Mouse (Mus musculus): ENCODE data around the gene Rapsn. TPM values are rescaled to one million over a fixed set of nuclear protein-coding genes. Genes with fewer than 3 reads are reported as not detected.

Gene Rapsn
- polyA plus RNA-seq, 2 experiments from 2014 or later, result 5.3 to 5.6 TPM

DNA sequence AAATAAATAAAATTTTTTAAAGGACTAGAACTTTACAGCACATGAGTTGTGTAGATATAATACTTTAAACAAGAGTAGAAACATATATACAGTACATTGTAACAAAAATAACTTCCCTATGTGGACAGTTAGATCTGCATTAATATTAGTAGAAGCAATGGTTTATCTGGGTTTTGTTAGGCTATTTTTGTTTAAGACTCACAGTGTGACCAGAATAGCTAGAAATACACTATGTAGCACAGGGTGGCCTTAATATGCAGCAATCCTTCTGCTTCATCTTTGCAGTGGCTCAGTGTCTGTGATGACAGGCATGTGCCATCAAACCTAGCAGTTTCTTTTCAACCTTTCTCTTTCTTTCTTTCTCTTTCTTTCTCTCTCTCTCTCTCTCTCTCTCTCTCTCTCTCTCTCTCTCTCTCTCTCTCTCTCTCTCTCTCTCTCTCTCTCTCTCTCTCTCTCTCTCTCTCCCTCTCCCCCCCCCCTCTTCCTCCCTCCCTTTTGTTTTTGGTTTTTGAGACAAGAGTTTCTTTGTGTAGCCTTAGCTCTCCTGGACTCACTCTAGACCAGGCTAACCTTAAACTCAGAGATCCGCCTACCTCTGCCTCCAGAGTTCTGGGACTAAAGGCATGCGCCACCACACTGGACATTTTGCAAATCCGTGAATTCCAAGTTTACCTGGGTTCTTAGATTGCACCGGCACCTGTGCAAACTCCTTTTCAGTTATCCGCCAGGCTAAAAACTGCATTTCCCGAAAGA lies 17.9 kb downstream of the Rapsn start:
- ATAC-seq, result peak; percentile 16

DNA sequence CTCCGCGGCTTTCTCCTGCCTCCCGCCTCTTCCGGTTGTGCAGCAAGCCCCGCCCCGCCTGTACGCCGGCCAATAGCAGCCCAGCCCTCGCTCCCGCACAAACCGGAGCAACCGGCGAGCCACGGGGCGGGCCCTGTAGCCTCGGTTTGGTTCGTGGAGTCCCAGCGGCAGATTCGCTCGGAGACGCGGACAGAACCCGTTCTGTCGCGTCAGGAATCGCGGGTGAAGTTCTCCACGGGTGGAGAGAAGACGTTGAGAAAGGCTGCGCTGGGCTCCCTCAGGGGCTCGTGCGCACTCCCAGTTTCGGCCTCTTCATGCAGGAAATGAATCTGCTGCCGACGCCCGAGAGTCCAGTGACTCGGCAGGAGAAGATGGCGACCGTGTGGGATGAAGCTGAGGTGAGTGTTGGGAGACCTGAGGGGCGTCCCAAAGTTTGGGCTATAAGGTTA lies 18.5 kb downstream of the Rapsn start, which contains the start of gene Psmc3:
Gene Psmc3, plus strand, starts transcription at position 76 of the 449 bp plus-strand sequence.
- ATAC-seq, result peak; percentile 94

DNA sequence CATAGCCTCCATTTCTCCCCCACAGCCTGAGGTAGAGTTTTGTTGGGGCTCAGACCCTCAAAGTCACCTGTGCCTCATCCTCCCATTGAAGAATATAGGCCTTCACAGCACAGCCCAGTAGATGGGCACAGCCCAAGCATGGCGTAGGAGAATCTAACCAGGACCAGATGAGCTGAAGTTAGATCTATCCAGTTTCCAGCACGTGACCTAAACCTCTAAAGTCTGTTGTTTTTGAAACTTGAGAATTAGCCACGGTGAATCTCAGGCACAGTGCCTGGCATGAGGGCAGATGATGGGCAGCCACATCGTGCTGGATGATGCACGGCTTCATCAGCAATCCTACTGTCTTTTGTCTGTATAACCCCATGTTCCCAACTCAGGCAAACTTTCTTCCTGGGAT lies 23.0 kb downstream of the Rapsn start:
- ATAC-seq, result no peak

DNA sequence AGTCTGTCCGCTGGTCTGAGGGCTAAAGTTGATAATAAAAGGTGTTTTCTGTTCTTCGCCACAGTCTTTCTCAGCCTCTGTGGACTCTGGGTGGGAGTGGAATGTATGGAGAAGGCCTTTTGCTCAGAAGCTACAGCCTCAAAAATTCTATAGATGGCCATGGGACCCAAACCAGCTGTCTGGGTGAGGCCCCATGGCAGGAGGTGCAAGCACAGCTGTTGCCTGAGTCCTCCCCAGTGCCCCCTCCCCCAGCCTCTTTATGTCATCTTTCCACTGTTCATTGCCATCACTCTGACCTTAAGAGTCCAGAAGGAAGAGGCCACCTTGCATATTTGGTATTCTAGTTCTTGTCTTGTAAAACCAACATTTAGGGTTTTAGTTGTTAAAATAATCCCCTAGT lies 24.0 kb downstream of the Rapsn start:
- no peak for ATAC-seq

DNA sequence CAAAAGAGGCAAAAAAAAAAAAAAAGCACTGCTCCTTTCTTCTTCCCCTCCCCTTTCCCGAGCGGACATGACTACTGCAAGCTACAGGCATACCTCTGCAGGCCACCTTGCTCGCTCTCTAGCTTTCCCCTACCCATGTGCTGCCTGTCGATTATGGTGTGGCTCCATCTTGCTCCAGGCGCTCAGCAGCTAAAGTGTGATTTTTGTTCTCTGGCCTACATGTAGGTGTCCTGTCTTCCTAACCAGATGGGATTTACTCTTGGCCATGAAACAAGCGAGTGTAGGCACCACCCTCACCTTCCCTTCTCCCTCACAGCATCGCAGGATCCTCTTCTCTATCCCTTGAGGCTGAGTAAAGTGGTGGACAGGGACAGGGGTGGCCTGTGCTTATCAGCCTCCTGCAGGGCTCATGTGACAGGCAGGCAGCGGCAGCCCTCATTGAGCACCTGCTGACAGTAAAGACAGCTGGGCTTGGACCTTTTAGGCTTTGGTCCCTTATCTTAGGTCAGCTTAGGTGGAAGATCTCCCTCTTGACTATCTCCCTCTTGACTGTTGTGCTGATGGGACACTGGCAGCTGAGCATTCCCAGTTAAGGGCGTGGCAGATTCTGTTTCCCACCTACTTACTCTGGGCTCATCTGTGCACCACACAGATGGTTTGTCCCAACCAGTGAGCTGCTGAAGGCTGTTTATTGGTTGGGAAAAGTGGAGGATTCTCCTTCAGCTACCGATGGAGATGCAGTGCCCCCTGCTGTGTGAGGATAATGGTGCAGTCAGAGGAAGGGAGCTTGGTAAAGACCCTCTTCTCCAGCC lies 25.3 kb downstream of the Rapsn start:
- ATAC-seq, result no peak

DNA sequence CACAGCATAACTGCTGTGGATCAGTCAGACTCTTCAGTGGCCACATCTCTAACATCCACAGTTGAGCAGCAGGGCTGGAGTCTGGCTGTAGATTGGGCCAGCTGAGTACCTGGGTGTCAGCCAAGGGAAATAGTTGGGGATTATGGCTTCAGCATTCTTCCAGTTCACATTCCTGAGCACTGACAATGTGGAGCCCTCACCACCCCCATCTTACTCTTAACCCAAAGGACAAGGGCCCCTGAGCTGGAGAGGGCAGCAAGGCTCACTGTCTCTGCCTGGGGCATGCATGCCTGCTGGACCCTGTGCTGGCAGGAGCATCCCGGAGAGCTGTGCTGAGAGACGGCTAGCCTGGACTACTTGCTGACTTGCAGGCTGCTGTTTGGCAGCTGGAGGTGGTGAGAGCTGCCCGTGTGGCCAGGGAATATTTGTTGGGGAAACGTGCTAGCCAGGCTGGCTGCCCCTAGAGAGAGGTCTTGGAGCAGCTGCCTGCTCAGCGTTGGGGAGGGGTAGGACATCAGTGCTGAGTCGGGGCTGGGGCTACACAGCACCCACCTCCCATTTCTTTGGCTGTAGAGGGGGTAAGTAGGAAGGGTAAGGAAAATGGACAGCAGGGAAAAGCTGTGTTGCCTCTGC lies 26.5 kb downstream of the Rapsn start:
- ATAC-seq, result no peak

DNA sequence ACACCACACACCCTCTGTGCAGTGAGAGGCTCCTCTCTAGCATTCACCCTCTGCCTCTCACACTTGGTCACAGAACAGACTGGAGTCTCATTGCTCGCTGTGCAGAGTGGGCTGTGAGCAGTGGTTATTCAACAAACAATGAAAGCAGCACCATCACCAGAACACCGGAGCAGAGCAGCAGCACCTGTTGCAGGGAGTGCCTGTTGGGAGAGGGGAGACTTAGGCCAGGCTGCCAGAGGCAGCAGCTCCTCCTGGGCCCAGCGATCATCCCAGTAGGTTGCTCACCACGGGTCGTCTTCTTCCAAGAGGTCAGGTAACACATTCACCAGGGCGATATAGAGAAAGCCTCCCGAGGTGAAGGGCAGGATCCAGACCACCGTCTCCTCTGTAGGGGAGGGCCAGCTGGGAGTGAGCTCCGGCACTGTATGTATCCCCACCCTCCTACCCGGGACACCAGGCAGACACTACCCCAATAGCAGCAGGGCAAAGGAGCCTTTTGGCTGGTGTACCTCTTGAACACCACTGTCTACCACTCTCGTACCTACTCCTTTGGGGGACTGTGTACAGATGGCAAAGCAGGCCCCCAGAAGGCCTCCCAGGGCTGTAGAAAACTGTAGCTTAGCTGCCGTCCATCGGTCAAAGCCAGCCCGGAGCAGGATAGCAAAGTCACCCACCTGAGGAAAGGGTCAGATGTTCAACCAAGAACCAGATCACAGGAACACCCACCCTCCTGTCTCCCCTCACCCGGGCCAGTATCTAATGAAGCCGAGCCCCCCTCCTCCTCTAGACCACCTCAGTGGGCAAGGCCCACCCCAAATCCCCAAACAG lies 27.6 kb downstream of the Rapsn start:
- ATAC-seq, result no peak

DNA sequence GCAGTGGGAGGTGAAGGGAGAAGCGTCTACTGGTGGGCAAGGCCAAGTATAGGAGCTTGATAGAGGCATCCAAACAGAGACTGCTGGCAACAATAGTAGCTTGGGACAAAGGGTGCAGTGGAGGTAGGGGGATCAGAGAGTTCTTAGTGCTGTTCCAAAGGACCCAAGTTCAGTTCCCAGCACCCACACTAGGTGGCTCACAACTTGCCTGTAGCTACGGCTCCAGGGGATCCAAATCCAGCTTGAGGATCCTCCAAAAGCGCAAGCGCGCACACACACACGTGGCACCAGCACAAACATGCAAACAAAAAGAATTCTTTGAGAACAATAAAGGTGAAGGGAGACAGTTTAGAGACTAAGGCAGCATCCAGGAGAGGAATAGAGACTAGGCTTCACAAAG lies 28.8 kb downstream of the Rapsn start:
- no peak for ATAC-seq

DNA sequence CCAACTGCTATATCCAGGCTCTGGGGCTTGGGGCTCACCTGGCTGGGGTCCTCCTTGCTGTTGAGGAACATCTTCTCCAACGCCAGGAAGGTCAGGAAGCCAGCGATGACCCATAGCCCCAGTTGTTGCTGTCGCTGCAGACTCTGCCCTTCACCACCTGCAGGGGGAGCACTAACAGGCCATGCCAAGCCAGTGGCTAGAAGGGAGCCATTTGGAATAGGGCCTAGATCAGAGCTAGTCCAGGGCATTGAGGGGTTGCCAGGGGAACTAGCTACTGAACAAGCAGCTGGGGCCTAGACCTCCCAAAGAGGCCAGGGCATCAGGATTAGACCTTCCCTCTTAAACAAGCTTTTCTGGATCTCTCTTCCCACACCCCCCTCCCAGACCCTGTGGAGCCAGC lies 30.1 kb downstream of the Rapsn start:
- no peak for ATAC-seq

DNA sequence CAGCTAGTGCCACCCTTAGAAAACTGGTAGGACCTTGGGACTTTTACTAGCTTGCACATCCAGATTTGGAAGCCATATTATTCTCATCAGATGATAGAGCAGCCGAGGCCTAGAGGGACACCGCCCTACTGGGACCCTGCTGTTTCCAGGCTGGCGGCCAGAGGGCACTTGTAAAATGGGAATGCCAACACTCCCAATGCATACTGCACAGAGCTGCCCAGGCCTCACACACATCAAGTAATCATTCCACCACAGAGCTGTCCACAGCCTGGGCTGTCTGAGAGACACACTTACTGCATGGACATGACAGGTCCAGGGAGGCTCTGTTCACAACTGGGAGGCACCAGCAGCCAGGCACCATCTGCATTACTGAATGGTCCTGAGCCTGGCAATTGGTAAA lies 31.0 kb downstream of the Rapsn start:
- no peak for ATAC-seq

DNA sequence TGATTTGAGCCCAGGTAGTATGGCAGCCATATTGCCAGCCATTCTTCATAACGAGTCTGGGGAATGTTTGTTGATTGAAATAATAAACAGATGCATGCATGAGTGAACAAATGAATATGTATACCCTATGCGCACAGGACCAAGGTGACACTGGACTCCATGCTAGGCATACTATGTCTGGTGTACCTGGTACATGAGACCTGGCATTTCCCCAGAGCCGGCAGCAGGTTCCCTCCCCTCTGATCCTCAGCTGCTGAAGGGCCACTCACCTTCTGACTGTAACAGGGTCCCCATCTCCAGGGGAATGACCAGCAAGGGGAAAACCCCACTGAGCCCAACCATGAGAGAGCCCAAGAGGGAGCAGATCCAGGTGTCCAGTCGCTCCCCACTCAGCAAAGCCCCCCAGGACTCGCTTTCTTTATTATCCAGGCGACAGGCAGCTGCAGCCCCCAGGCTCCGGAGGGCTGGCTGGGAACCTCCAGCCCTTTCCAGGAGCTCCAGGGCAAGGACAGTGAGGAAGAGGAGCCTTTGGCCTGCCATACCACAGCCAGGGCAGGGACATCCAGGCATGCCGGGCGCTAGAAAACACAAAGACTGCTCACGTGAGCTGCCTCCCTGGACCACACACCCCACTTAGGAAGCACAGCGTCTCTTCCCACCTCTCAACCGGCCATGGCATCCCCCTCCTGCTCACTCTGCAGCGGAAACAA lies 32.9 kb downstream of the Rapsn start:
- no peak for ATAC-seq

DNA sequence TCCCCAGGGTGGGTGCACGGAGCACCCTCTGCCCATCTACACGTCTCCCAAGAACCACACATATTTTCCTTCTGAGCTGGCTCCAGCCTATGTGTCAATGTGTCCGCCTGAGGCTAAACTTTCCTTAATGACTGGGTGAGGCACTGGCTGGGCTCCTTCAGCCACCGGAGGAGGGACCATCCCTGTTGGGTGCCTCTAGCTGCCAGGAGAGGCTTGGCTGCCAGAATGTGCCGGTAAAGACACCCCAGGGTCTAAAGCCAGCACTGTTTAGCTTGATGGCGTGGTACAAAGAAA lies 33.4 kb downstream of the Rapsn start:
- ATAC-seq, result no peak

DNA sequence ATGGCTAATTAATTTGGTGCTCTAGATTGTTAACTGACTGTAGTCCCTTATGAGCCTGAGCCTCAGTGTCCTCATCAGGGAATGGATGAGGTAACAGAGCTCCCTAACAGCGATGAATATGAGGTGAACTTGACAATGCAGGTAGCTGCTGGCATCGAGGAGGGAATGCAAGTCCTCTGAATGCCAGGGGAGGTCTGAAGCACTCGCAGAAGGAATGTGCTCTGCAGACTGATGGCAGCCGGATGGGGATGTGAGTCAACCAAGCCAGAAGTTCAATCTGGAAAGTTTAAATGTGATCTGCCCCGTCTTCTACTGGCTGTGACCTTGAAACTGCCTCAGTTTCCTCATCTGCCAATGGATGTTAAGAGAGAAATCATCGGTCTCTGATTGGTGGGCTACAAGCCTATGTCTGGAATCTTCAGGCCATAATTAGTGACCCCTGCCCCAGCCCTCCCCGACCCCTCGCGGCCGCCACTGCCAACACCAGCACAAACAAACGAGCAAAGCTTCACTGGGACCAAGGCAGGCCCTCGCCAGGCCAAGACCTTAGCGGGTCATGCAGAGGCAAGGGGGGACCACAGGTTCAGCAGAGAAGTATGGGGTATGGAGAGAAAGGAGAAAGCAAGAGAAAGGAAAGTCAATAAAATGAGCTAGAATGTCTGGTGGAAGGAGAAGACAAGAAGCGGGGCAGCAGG lies 34.0 kb downstream of the Rapsn start:
- no peak for ATAC-seq

DNA sequence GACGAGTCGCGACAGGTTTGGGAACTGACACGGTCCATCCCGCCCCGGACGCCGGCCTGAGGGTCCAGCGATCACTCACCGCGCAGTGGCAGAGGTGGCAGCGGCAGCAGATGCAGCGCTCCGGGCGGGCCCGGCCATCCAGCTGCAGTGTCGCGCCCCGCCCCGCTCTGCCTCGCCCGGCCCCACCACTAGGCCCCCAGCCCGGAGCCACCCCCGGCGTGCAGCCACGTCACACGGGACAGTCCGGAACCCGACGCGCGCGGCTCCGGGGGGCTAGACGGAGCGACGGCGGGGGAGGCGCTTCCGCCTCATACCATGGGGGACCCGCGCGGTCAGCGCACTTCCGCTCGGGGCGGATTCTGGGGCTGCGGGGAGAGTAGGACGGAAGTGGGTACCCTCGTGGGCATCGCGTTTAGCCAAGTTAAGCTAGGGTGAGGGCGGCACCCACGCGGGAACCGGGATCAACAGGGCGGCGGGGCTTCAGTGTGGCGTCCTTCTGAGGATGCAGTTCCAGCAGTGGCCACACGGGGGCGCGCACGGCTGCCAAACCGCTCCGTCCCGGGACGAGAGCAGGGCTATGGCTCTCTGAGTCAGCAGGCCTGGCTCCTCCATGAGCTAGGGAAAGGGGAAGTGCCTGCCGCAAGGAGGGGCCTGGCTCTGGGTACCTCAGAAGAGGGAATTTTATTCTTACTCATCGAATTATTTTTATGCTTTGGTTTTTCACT lies 34.8 kb downstream of the Rapsn start, which contains the start of gene Slc39a13:
Gene Slc39a13, minus strand, starts transcription at position 342 of the 725 bp plus-strand sequence.
- peak; percentile 90 for ATAC-seq

DNA sequence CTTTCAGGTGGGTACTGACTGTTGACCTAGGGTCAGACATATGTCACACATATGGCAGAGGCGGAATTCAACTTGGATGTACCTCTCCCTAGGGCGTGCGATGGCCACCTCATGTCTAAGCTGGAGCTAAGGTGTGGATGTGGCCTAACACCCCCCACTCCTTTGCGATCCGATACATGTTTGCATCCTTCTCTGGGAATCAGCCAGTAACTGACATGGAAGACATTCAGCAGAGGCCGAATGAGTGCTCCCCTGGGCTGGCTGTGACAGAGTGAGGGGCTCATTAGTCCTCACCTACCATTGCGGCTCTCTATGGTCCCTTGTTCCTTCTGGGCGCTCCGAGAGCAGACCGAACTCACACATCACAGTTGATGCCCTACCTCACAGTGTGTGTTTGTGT lies 35.6 kb downstream of the Rapsn start:
- no peak for ATAC-seq

DNA sequence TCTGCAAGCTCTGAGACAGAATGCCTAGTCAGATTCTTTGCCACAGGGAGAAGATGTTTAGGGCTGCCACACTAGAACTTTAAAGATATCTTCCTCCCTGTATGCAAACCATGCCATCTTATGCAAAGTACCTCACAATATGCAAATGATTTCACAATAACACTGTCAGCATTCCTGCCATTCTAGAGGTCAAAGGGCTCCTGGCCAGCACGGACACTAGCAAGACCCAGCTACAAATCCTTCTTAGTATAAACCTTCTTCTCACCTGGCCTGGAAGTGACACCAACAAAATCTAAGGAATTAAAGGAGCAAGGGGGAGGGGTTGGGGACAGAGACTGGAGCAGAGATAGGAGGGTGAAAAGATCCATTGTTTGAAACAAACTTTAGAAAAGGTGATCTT lies 36.7 kb downstream of the Rapsn start:
- no peak for ATAC-seq

DNA sequence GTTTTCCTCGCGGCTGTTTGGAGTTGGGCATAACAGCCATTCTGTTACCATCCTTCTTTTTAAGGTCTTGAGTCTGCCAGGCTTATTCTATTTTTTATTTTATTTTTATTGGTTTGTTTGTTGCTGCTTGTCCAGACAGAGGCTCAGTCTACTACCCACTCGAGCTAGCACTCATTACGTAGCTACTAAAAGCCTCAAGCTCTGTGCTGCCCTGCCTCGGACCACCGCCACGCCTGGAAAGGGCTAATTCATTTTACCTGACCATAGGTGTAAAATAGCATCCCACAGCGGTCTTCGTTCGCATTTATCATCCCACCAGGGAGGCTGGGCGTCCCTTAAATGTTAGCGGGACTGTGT lies 42.5 kb downstream of the Rapsn start:
- no peak for ATAC-seq

DNA sequence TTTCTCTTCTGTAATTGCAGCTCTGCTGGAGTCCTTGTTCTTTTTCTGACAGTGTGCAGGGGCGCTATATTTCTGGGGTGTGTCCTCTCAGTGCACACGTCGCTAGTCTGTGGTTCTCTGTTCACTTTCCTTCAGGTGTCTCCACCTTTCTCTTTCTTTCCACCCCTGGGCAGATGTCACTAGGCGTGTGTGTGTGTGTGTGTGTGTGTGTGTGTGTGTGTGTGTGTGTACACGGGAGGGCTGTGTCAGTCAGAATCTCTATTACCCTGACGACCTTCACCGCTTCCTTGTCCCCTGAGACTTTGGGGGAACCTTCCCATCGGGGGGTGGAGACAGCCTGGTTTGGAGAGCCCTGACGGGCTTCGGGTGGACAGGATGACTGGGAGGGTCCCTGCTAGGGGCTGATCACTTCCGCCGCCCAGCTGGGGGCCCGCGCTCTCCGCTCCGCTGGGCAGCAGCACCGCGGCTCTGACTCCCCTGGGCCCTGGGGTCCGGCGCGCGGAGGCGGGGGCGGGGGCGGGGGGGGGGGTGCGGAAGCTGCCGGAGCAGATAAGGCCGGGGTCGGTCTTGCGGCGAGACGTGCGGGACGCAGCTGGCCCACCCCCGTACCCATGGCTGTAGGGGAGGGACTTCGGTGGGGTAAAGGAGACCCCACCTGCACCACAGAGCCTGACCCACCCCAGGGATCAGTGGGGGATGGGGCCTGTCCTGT lies 43.0 kb downstream of the Rapsn start:
- ATAC-seq, result peak; percentile 47

DNA sequence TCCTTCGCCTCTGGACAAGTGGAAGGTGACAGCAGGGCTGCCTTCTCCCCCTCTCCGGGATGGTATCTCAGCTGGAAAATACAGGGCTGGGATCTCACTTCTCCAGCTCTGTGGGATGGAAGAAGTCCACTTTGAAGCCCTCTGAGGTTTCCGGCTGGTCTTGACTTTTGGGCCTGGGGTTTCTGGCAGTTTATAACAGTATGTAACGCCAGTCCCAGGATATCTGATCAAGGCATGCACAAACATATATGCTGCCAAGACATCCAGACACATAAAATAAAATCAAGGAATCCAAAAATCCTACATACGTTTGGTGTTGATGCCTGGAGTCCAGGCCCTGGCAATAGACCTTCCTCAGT lies 43.6 kb downstream of the Rapsn start:
- no peak for ATAC-seq

Measured in activated CD4-positive, CD25-positive, alpha-beta regulatory T cell, adult 4 months (primary cell).